Mouse (Mus musculus) kidney, adult 10 weeks (tissue): ENCODE data around the gene Mxd1. TPM values are rescaled to one million over a fixed set of nuclear protein-coding genes. Genes with fewer than 3 reads are reported as not detected.

Experiments
- polyA plus RNA-seq: library from polyadenylated mRNA; stranded (reverse); fragments of 350-450 nt; fragmentation: Illumina TruSeq; extraction: RNeasy Lipid Tissue Mini Kit (QIAGEN cat#74804); gene quantifications from one replicate; pipeline ENCODE4 v1.2.3, GENCODE M21; 2014; ENCODE audit warnings: low read depth, low replicate concordance

Gene Mxd1
- 4.8 TPM for polyA plus RNA-seq

DNA sequence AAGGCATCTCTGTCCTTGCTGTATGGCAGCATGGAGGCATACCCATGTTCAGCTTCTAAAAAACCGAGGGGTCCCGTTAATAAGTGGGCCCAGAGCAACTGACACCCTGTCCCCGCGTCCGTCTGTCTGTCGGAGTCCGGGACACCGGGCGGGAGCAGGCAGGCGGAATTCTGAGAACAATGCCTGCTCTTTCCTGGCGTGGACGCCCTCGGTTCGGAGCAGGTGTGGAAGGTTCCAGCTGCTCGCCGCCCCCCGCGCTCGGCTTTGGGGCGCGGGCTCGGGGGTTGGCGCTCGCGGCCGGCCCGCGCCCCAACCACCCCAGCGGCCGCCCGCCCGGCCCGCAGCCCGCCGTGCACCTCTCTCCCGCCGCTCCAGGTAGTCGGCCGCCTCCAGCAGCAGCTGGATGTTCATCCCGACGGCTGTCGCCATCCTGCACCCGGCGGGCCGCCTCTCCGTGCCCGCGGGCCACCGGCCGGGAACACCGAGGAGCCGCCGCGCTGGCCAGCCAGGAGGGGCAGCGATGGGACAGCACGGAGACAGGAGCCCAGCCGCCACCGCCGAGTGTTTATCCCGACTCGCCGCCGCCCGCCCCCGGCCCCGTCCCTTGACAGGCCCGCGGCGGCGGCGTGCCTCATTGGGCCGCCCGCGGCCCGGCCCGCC is at the start of gene Mxd1:
Mxd1 (minus strand) TSS at position 582 of the 660 bp plus-strand sequence.

DNA sequence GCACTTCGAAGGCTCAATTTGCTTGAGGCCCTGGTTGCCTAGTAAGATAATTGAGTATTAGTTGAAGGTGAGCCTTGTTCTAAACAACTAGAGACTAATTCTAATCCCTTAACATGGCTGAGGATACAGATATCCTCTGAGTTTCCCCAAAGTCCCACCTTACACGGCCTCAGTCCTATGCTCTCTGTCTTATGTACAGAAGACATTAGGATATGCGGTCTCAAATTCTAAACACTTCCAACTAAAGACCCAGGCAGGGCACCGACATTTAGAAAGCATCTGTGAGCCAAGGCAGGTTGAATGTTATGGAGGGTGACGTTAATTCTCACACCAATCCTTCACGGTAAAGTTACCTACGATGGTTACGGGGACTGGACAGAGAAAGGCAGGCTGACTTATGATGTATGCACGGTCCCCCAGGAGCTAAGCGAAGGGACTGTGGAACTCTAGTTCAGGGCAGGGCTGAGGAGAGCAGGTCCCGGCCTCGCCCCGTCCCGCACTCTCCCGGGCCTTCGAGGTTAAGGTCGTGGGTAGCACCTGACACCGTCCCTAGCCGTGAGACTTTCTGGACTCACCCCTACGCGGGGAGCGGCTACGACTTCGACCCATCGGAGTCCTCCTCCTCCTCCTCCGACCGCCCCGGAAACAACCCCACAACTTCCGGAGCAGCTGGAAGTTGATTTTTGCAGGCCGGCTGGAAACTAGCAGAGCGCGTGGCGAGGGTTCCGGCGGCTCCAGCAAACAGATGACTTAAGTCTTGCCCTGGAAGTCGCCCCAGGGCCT is 15.1 kb upstream of the Mxd1 start, which contains the start of gene Snrnp27:
Snrnp27 (minus strand) TSS at position 651 of the 783 bp plus-strand sequence.

DNA sequence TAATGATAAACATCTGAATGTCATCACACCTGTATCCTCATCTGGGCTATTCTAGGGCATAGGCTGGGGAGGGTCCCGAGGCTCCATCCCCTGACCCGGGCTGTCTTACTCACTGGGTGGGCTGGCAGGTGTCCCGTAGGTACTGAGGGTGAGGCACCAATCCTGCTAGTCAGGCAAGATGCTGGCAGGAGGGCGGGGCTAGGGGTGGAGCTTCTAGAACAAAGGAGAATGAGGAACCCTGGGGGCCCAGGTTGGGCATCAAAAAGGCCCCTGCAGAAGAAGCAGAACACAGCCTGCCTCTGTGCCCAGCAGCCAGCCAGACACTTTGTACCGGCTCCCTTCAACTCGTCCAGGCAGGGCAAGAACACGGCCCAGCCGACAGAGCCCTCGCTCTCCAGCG is 41.0 kb downstream of the Mxd1 start, which contains the start of gene Asprv1:
Asprv1 (plus strand) TSS at position 219 of the 400 bp plus-strand sequence.

Other genes with a start within 250 kb of the Mxd1 start
- not detected for gene Gm44790, start 242.5 kb downstream of the Mxd1 start, polyA plus RNA-seq
- gene C87436, start 230.8 kb downstream of the Mxd1 start, polyA plus RNA-seq = 13.9 TPM
- 101 TPM for gene Pcbp1, start 142.8 kb downstream of the Mxd1 start, polyA plus RNA-seq
- not detected for gene Asprv1, start 41.0 kb downstream of the Mxd1 start, polyA plus RNA-seq
- 151 TPM for gene Snrnp27, start 15.4 kb upstream of the Mxd1 start, polyA plus RNA-seq
- gene Gmcl1, start 64.2 kb upstream of the Mxd1 start, polyA plus RNA-seq = 53.1 TPM
- gene Anxa4, start 124.4 kb upstream of the Mxd1 start, polyA plus RNA-seq = 168 TPM
- gene Aak1, start 180.4 kb upstream of the Mxd1 start, polyA plus RNA-seq = 16.9 TPM